Mouse (Mus musculus) left cerebral cortex, postnatal 10 days (tissue): Measurements from ENCODE around the gene Mrps35. TPM values are rescaled to one million over a fixed set of nuclear protein-coding genes. Genes with fewer than 3 reads are reported as not detected.

Experiments used
- DNase-seq, 2 experiments: peaks; one replicate each; pipeline ENCODE4 v3.0.0; 2021 to 2022; ENCODE audit warnings: low spot score in 2 of 2, mixed read lengths in 1 of 2; ENCODE audit errors: extremely low spot score in 1 of 2
- intact Hi-C: fragments of 180-260 bp; cut with DNase I; formaldehyde crosslinking; loops from one replicate; pipeline ENCODE4 v1.15.1; 2025
- total RNA-seq, 2 experiments: library from RNA; stranded (reverse); gene quantifications; 2 replicates each; pipeline ENCODE4 v1.2.3; 2021

Gene Mrps35
- total RNA-seq, 2 experiments from 2014 or later: 48.0 to 49.7 TPM

DNA sequence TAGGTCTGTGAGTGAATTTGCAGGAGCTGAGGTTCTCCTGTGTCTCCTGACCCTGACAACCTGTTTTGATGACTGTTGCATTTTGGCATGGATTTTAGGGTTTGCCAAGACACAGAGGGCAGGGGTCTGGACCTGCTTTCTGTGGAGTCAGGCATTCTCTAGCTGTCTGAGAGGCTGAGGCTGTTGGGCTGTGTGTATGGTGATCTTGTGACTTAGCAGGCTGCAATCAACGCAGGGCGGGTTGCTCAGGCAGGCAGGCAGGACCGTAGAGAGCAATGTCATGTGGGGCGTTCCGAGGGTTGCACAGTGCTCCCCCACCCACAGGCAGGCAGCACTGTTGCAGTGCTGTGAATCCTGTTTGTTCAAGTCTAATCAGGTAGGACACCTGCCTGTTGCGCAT lies 64.2 kb downstream of the Mrps35 start:
- intact Hi-C loops: no loop called here

GRCm38 (mm10) chr6:147109283-147109682 lies 66.7 kb downstream of the Mrps35 start:
- no peak for DNase-seq
- intact Hi-C loops: no loop called here

More for the DNA sequence above, 64.2 kb downstream of the Mrps35 start:
- DNase-seq: peak in 1 of 2 experiments; percentile 8

GRCm38 (mm10) chr6:147116579-147116978 lies 74.0 kb downstream of the Mrps35 start:
- peak; percentile 69 to 86 for DNase-seq
- intact Hi-C loops: no loop called here

GRCm38 (mm10) chr6:147117764-147118163 lies 75.2 kb downstream of the Mrps35 start:
- no peak for DNase-seq
- intact Hi-C loops: no loop called here

GRCm38 (mm10) chr6:147118190-147118589 lies 75.6 kb downstream of the Mrps35 start:
- intact Hi-C loops: no loop called here

DNA sequence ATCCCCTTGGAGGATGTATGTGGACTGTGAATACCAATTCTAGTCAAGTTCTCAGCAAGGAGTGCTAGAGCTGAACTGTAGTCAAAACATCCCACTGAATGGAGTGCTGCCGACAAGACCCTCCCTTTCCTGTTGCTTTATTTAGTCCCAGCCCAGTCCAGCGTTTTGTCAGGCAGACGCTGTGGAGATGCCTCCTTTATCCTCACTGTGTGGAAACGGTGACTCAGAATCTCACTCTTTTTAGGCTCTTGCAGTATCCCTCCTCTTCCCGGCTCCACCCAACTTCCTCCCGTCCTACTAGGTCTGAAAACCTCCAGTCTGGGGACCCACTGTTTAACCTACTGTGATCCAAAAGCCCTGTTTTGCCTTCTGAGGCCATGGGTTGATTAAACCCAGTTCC lies 78.8 kb downstream of the Mrps35 start:
- peak in 1 of 2 experiments; percentile 37 for DNase-seq
- intact Hi-C loops: no loop called here

More at GRCm38 (mm10) chr6:147118190-147118589, 75.6 kb downstream of the Mrps35 start:
- no peak for DNase-seq

Other genes starting within 250 kb of the Mrps35 start
- 10 to 100 TPM in 1 of 2 experiments, 1 to 10 TPM in 1; 7.1 to 11.5 TPM for gene Arntl2, start 246.7 kb upstream of the Mrps35 start, total RNA-seq
- not detected for gene Smco2, start 192.7 kb upstream of the Mrps35 start, total RNA-seq
- 100 to 1,000 TPM in 1 of 2 experiments, 10 to 100 TPM in 1; 96.3 to 100 TPM for gene Ppfibp1, start 154.3 kb upstream of the Mrps35 start, total RNA-seq
- not detected for gene 1700034J05Rik, start 88.3 kb upstream of the Mrps35 start, total RNA-seq
- gene Rep15, start 10.2 kb upstream of the Mrps35 start, total RNA-seq: 1 to 10 TPM; 2.9 TPM
- gene Mansc4, start 44.3 kb downstream of the Mrps35 start, total RNA-seq: under 1 TPM; 0.41 to 0.45 TPM
- 10 to 100 TPM; 25.2 to 25.8 TPM for gene Klhl42, start 48.6 kb downstream of the Mrps35 start, total RNA-seq
- 1 to 10 TPM; 2.0 to 2.8 TPM for gene Pthlh, start 221.4 kb downstream of the Mrps35 start, total RNA-seq